Mouse (Mus musculus) lung, adult 2 months (tissue): ENCODE results near the gene Anxa6.

Experiments
- CTCF ChIP-seq: fragments of 200-500 bp; IDR thresholded peaks from 2 replicates; pipeline ENCODE4 v1.5.1; 2011; ENCODE audit warnings: mild to moderate bottlenecking, low read length, control low read depth; ENCODE audit not compliant: insufficient read depth
- POLR2A ChIP-seq: fragments of 200-500 bp; IDR thresholded peaks from 2 replicates; pipeline ENCODE4 v1.6.1; 2011; ENCODE audit warnings: low read depth, mild to moderate bottlenecking, control low read depth, low read length, borderline replicate concordance; ENCODE audit errors: extremely low read depth

DNA sequence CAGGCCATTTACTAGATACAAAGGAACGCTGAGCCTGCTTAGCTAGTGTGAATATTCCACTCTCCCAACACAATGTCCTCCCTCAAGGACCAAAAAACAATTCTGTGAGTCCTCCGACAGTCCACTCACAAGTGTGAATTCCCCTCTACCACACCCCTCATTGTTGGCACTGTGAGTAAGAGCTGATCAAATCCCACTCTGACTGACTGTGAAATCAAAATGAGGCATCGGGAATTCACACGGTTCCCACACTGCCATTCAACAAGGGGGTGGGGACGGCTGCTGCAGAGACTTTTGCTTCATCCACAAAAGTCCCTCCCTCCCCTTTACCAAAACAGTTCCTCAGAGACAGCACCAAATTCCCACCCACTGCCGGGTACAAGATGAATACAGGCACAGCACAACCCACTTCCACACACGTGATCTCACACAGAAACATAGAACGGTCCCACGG, 79.2 kb downstream of the Anxa6 start:
- TF ChIP-seq CTCF (no peak), POLR2A (no peak)
